Mouse (Mus musculus) intestine, embryonic 16.5 days (tissue): ENCODE results near the gene Mark3. TPM values are rescaled to one million over a fixed set of nuclear protein-coding genes. Genes with fewer than 3 reads are reported as not detected.

ENCODE experiments used
- polyA plus RNA-seq: library from polyadenylated mRNA; unstranded; fragments of >200 nt; fragmentation: Nextera tagmentation; extraction: Ambion mirVana; gene quantifications from 2 replicates; pipeline ENCODE4 v1.2.1, GENCODE M21; 2015

Gene Mark3
- polyA plus RNA-seq, 1 experiment from 2014 or later = 14.2 TPM

Other genes with a start within 250 kb of the Mark3 start
- 30.1 and 32.5 TPM in 2 replicates for gene Cdc42bpb, start 196.8 kb upstream of the Mark3 start, polyA plus RNA-seq
- gene Lbhd2, start 167.7 kb upstream of the Mark3 start, polyA plus RNA-seq = 1.2 TPM in 2 replicates
- gene Exoc3l4, start 157.5 kb upstream of the Mark3 start, polyA plus RNA-seq = 20.4 and 29.1 TPM in 2 replicates
- 2.7 and 3.5 TPM in 2 replicates for gene Tnfaip2, start 132.1 kb upstream of the Mark3 start, polyA plus RNA-seq
- gene Gm266, start 88.7 kb upstream of the Mark3 start, polyA plus RNA-seq = 11.7 and 12.2 TPM in 2 replicates
- 523 and 531 TPM in 2 replicates for gene Eif5, start 36.5 kb upstream of the Mark3 start, polyA plus RNA-seq
- 927 and 953 TPM in 2 replicates for gene Ckb, start 97.8 kb downstream of the Mark3 start, polyA plus RNA-seq
- 11.3 and 12.7 TPM in 2 replicates for gene Trmt61a, start 103.6 kb downstream of the Mark3 start, polyA plus RNA-seq
- gene Bag5, start 138.7 kb downstream of the Mark3 start, polyA plus RNA-seq = 43.0 and 46.2 TPM in 2 replicates
- 56.2 and 58.2 TPM in 2 replicates for gene Apopt1, start 138.7 kb downstream of the Mark3 start, polyA plus RNA-seq
- gene Klc1, start 184.3 kb downstream of the Mark3 start, polyA plus RNA-seq = 75.7 and 83.4 TPM in 2 replicates
- 10.6 and 11.0 TPM in 2 replicates for gene Xrcc3, start 239.3 kb downstream of the Mark3 start, polyA plus RNA-seq
- gene Zfyve21, start 239.6 kb downstream of the Mark3 start, polyA plus RNA-seq = 232 and 245 TPM in 2 replicates